Mouse (Mus musculus) liver, postnatal 0 days (tissue): ENCODE results near the gene Trir. TPM values are rescaled to one million over a fixed set of nuclear protein-coding genes. Genes with fewer than 3 reads are reported as not detected.

Source experiments
- ATAC-seq: fragments of 200-750 bp; cut with Nextera tagmentation; 2 replicates; pipeline ENCODE4 v1.8.0; 2017; ENCODE audit warnings: mild to moderate bottlenecking, moderate library complexity
- DNase-seq: peaks from one replicate; pipeline ENCODE4 v3.0.0-alpha.2; 2016
- H3K27ac ChIP-seq: fragments of 300-500 bp; sonication (generic); 2 replicates; pipeline ENCODE4 v1.5.1; 2014; ENCODE audit warnings: antibody characterized with exemption, moderate library complexity, mild to moderate bottlenecking, low read depth
- H3K27me3 ChIP-seq: fragments of 300-500 bp; sonication (generic); 2 replicates; pipeline ENCODE4 v1.6.1; 2014; ENCODE audit warnings: low read length, control low read depth, mixed read lengths; ENCODE audit not compliant: insufficient read depth
- H3K36me3 ChIP-seq: fragments of 300-500 bp; sonication (generic); replicated peaks from 2 replicates; pipeline ENCODE4 v1.6.1; 2014; ENCODE audit warnings: mild to moderate bottlenecking, control low read depth, low read length, moderate library complexity, mixed read lengths; ENCODE audit not compliant: insufficient read depth
- H3K4me1 ChIP-seq: fragments of 300-500 bp; sonication (generic); 2 replicates; pipeline ENCODE4 v1.6.1; 2014; ENCODE audit warnings: antibody characterized with exemption, mild to moderate bottlenecking, control low read depth; ENCODE audit not compliant: insufficient read depth
- H3K4me2 ChIP-seq: fragments of 300-500 bp; sonication (generic); 2 replicates; pipeline ENCODE4 v1.6.1; 2014; ENCODE audit warnings: low read depth, mild to moderate bottlenecking, low read length, moderate library complexity, mixed read lengths
- H3K4me3 ChIP-seq: fragments of 300-500 bp; sonication (generic); 2 replicates; pipeline ENCODE4 v1.5.1; 2014; ENCODE audit warnings: low read depth, low read length
- H3K9ac ChIP-seq: fragments of 300-500 bp; sonication (generic); replicated peaks from 2 replicates; pipeline ENCODE4 v1.6.1; 2014; ENCODE audit warnings: mild to moderate bottlenecking, moderate library complexity
- H3K9me3 ChIP-seq: fragments of 300-500 bp; sonication (generic); 2 replicates; pipeline ENCODE4 v1.6.1; 2016; ENCODE audit warnings: mild to moderate bottlenecking, control low read depth, low read length, mixed read lengths
- CTCF ChIP-seq: sonication (generic); IDR thresholded peaks from 2 replicates; pipeline ENCODE4 v1.5.1; 2016; ENCODE audit warnings: antibody characterized with exemption, low read depth
- EP300 ChIP-seq: IDR thresholded peaks from 2 replicates; pipeline ENCODE4 v1.6.1; 2016; ENCODE audit warnings: antibody characterized with exemption, low read depth, mild to moderate bottlenecking
- WGBS: fragments of 180-500 bp; shearing (Covaris S2); extraction: QIAGEN DNeasy Blood & Tissue Kit; methylation state at CpG from one replicate; pipeline ENCODE4 v1.1.7; 2014; ENCODE audit not compliant: insufficient replicate concordance; 5-methylcytosine and 5-hydroxymethylcytosine counted together
- polyA plus RNA-seq: library from polyadenylated mRNA; unstranded; fragments of >200 nt; fragmentation: Nextera tagmentation; extraction: Ambion mirVana; gene quantifications from 2 replicates; pipeline ENCODE4 v1.2.1, GENCODE M21; 2015

Trir gene
- polyA plus RNA-seq, 1 experiment from 2014 or later = 63.0 TPM

- DNase-seq (no peak), ATAC-seq (no peak)
- WGBS = 91% methylated on average over 4 of the region's 4 CpGs
- H3K4me3 ChIP-seq = no peak overlapping the region
- H3K4me1 ChIP-seq = peaks cover 20% of the 10 kb centered on the region
- no peak overlapping the region for H3K4me2 ChIP-seq
- TF ChIP-seq CTCF (no peak), EP300 (no peak)
- H3K36me3 ChIP-seq = no peaks in the 10 kb centered on the region
- H3K9me3 ChIP-seq = no peaks in the 10 kb centered on the region
- H3K27ac ChIP-seq = no peak overlapping the region
- H3K27me3 ChIP-seq = no peaks in the 10 kb centered on the region
- no peak overlapping the region for H3K9ac ChIP-seq
Observed at GRCm38 (mm10) chr8:85062603-85063002, 36.0 kb downstream of the Trir start.

- no peak overlapping the region for H3K4me2 ChIP-seq
- DNase-seq = peak; percentile 78
- no peak overlapping the region; the same call in 1 of the 2 replicates for H3K9ac ChIP-seq
- no peak overlapping the region for H3K4me3 ChIP-seq
- H3K27ac ChIP-seq = peak overlapping the region; percentile 39; the same call in 1 of the 2 replicates
- 58% methylated on average over 2 of the region's 2 CpGs for WGBS
- peaks cover 19% of the 10 kb centered on the region for H3K4me1 ChIP-seq
- no peak for TF ChIP-seq EP300
- TF ChIP-seq CTCF = no peak
- peak; percentile 78 for ATAC-seq
- no peaks in the 10 kb centered on the region for H3K36me3 ChIP-seq
- H3K27me3 ChIP-seq = no peaks in the 10 kb centered on the region
- H3K9me3 ChIP-seq = no peaks in the 10 kb centered on the region
Observed at GRCm38 (mm10) chr8:85065213-85065612, 38.6 kb downstream of the Trir start.

GRCm38 (mm10) chr8:85067155-85067554 is 40.5 kb downstream of the Trir start:
- no peaks in the 10 kb centered on the region for H3K36me3 ChIP-seq
- H3K9ac ChIP-seq = no peak overlapping the region
- no peak overlapping the region for H3K4me3 ChIP-seq
- DNase-seq = no peak
- no peak for TF ChIP-seq EP300
- TF ChIP-seq CTCF = no peak
- H3K9me3 ChIP-seq = no peaks in the 10 kb centered on the region
- no peak overlapping the region for H3K27ac ChIP-seq
- H3K27me3 ChIP-seq = no peaks in the 10 kb centered on the region
- peaks cover 19% of the 10 kb centered on the region for H3K4me1 ChIP-seq
- WGBS = 92% methylated on average over 2 of the region's 2 CpGs
- H3K4me2 ChIP-seq = no peak overlapping the region
- no peak for ATAC-seq

GRCm38 (mm10) chr8:85067982-85068381 is 41.4 kb downstream of the Trir start, which contains the start of gene Gm5741:
TSS of gene Gm5741 (minus strand) at chr8:85067982.
- Histone ChIP-seq H3K4me3 (no peak within 1 kb of the TSS), H3K9me3 (no peaks in the 10 kb centered on the region), H3K36me3 (no peaks in the 10 kb centered on the region; the same call in 1 of the 2 replicates), H3K4me1 (peaks cover 24% of the 10 kb centered on the region), H3K4me2 (no peak within 1 kb of the TSS), H3K27me3 (no peaks in the 10 kb centered on the region), H3K27ac (no peak within 1 kb of the TSS), H3K9ac (no peak within 1 kb of the TSS)
- TF ChIP-seq CTCF = no peak
- no peak for TF ChIP-seq EP300
- no peak for ATAC-seq
- DNase-seq = no peak

- H3K9ac ChIP-seq = no peak overlapping the region
Observed at GRCm38 (mm10) chr8:85071041-85071440, 44.4 kb downstream of the Trir start.

GRCm38 (mm10) chr8:85071514-85072281 is 45.1 kb downstream of the Trir start, which contains the start of gene Dhps:
TSS of gene Dhps (plus strand) at chr8:85071757.
- TF ChIP-seq CTCF (no peak), EP300 (no peak)
- Histone ChIP-seq H3K4me3 (peak within 1 kb of the TSS; percentile 94), H3K36me3 (peaks cover 30% of the 10 kb centered on the region), H3K9ac (peak within 1 kb of the TSS; percentile 91), H3K9me3 (no peaks in the 10 kb centered on the region), H3K4me2 (peak within 1 kb of the TSS; percentile 78), H3K27ac (peak within 1 kb of the TSS; percentile 98), H3K4me1 (peaks cover 16% of the 10 kb centered on the region), H3K27me3 (no peaks in the 10 kb centered on the region)
- ATAC-seq (peak; percentile 91), DNase-seq (peak; percentile 92)
- 0% methylated on average over 68 of the region's 68 CpGs for WGBS

More at GRCm38 (mm10) chr8:85071041-85071440, 44.4 kb downstream of the Trir start:
- Histone ChIP-seq H3K9me3 (no peaks in the 10 kb centered on the region), H3K36me3 (peaks cover 23% of the 10 kb centered on the region), H3K27me3 (no peaks in the 10 kb centered on the region), H3K27ac (peak overlapping the region; percentile 98), H3K4me1 (peaks cover 16% of the 10 kb centered on the region), H3K4me3 (peak overlapping the region; percentile 94), H3K4me2 (peak overlapping the region; percentile 78)
- DNase-seq (peak; percentile 48), ATAC-seq (peak; percentile 67)
- WGBS = 53% methylated on average over 5 of the region's 5 CpGs
- TF ChIP-seq CTCF (peak; percentile 25), EP300 (no peak; the same call in 1 of the 2 replicates)
